Mouse (Mus musculus): ENCODE data around the gene Bicral. TPM values are rescaled to one million over a fixed set of nuclear protein-coding genes. Genes with fewer than 3 reads are reported as not detected.

Gene Bicral
- 30.8 TPM for total RNA-seq (2023)

GRCm38 (mm10) chr17:46857903-46858748, at the start of gene Bicral:
Gene Bicral, minus strand, starts transcription at chr17:46858482.

DNA sequence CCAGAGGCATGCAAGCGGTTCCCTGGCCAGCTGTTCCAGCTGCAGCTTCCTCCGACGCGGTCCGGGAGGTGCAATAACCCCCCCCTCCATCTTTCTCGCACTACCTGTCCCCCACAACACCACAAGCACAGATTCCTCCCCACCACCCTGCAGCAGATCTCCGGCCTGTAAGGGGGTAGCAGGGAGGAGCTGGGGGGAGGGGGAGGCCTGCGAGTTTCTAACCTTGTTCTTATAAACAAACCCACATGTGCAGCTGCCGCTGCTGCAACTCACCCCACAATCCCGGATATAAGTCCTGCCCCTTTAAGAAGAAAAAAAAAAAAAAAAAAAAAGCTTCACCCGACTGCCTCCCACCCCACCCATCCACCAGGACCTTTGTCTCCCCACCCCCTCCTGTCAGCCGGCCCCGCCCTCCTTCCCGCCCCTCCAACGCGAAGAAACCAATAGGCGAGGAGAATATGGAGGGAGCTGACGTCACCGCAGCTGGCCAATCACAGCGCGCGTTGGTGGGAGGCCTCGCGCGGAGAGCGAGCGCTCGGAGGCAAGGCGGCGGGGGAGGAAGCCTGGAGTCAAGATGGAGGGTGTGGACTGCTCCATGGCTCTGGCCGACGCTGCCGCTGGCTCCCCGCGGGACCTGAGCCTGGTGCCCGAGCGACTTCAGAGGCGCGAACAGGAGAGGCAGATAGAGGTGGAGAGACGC, 32.0 kb upstream of the Bicral start, which contains the start of gene Tbcc:
TSS of gene Tbcc (plus strand) at position 569 of the 700 bp plus-strand sequence.

DNA sequence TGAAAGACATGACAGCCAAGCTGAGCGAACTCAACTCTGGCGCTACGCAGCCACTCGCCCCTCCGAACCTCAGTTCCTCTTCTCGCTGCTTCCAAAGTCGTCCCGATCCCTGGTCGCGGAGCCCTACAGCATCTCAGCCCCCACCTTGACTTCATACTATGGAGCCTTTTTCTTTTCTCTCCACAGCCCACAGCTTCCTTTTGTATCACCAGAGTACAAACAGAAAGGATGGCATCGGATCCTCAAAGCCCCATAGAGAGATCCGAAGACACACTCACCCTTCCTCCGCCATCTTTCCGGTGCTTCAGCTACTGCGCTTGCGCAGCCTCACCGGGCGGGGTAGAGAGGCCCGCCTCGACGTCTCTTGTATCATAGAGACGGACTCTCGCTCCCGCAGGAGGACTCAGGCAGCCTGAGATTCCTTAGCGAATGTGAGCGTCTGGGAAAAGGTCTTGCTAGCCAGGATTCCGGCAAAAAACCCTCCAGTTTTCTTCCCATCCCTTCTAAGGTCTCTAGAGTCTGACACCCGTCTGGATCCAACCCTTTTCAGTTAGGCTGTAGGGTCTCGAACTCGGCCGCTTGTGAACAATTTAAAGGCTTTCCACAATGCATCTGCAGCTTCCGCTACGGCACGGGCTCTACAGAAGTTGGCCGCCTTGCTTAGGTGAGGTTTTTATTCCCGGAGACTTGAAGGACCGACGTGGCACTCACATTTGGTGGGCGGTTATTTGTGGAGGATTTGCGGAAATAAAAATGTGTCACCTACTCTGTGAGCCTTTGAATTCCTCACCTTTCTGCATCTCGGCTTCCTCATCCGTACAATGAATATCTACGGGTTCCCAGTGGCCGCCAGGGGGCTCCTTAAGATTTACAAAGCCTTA, 75.7 kb downstream of the Bicral start, which contains the start of gene Rpl7l1:
TSS of gene Rpl7l1 (minus strand) at position 332 of the 881 bp plus-strand sequence.

GRCm38 (mm10) chr17:46772404-46773277, 85.6 kb downstream of the Bicral start, which contains the start of gene 2310039H08Rik:
Gene 2310039H08Rik, plus strand, starts transcription at chr17:46772635.

DNA sequence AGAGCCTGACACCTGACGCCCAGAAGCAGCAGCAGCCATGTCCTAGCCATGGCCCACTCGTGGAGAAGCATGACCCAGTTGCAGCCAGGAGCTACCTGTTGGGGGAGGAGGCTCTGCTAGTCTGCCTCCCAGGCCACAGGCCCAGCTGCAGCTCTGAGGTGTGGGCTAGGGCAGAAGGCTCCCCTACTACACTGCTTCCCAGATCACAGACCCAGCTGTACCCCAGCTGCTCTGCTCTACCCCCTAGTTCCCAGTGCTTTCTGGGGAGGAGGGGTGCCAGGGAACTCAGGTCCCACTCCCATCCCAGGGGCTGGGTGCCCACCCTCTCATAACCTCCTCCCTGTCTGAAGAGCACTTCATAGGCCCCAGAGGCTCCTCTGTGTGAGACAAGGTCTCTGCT, 94.7 kb downstream of the Bicral start, which contains the start of gene Ptcra:
TSS of gene Ptcra (minus strand) at position 169 of the 400 bp plus-strand sequence.

DNA sequence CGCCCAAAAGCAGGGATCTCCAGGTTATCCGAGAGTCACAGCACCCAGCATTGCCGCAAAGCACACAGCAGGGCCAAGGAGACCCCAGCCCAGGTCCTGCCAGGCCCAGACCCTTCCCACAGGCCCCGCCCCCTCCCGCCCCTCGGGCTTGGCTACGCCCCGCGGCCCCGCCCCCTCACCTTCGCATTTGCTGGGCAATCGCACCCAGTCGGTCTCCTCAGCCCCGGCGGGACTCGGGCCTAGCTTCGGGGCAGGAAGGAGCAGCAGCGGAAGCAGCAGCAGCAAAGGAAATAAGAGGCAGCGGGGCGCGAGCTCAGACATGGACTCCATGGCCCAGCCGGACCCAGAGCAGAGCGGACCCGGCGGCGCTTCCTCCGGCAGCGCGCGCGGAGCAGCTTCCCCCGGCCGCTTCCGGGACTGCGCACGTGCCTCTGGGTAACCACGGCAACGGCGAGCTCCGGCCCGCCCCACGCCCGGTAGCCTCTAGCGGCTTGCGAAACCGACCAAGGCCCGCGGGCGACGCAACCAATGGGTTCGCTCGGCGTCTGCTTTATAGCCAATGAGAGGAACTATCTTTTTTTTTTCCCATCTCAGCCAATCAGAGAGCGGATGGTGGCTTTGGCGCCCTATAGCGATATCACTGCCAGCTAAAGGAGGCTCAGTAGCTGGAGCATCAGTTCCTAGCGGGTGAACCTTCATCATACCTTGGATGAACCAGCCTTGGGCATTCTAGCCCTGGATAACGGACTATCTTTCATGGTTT, 106.3 kb downstream of the Bicral start, which contains the start of gene Cnpy3:
TSS of gene Cnpy3 (minus strand) at position 421 of the 763 bp plus-strand sequence.

Other genes starting within 250 kb of the Bicral start
- gene Ptk7, start 229.0 kb downstream of the Bicral start, total RNA-seq (2023): not detected
- 15.0 TPM for gene Klc4, start 212.5 kb downstream of the Bicral start, total RNA-seq (2023)
- 31.6 TPM for gene Mrpl2, start 212.3 kb downstream of the Bicral start, total RNA-seq (2023)
- 7.3 TPM for gene Cul7, start 208.1 kb downstream of the Bicral start, total RNA-seq (2023)
- 34.8 TPM for gene Rrp36, start 184.1 kb downstream of the Bicral start, total RNA-seq (2023)
- 31.5 TPM for gene Mea1, start 179.7 kb downstream of the Bicral start, total RNA-seq (2023)
- gene Klhdc3, start 177.6 kb downstream of the Bicral start, total RNA-seq (2023): 46.1 TPM
- gene Ppp2r5d, start 153.4 kb downstream of the Bicral start, total RNA-seq (2023): 34.2 TPM
- gene Pex6, start 147.0 kb downstream of the Bicral start, total RNA-seq (2023): 28.2 TPM
- gene Gnmt, start 129.3 kb downstream of the Bicral start, total RNA-seq (2023): 3.2 TPM
- 57.9 TPM for gene Cnpy3, start 106.3 kb downstream of the Bicral start, total RNA-seq (2023)
- 0.40 TPM for gene Ptcra, start 94.8 kb downstream of the Bicral start, total RNA-seq (2023)
- 22.0 TPM for gene 2310039H08Rik, start 85.8 kb downstream of the Bicral start, total RNA-seq (2023)
- gene Rpl7l1, start 75.8 kb downstream of the Bicral start, total RNA-seq (2023): 70.1 TPM
- gene Tbcc, start 32.2 kb upstream of the Bicral start, total RNA-seq (2023): 14.1 TPM
- not detected for gene Prph2, start 52.0 kb upstream of the Bicral start, total RNA-seq (2023)
- 94.4 TPM for gene Ubr2, start 152.1 kb upstream of the Bicral start, total RNA-seq (2023)